Mouse (Mus musculus): Measurements from ENCODE around the gene Fxyd4. TPM values are rescaled to one million over a fixed set of nuclear protein-coding genes. Genes with fewer than 3 reads are reported as not detected.

Fxyd4 gene
- polyA plus RNA-seq, 1 experiment: not detected

GRCm38 (mm10) chr6:117897800-117898199 lies 39.7 kb downstream of the Fxyd4 start:
- peaks cover 10% of the 10 kb centered on the region for H3K4me1 ChIP-seq (ENCODE audit: control insufficient read depth, insufficient read depth, low read length)
- H3K27ac ChIP-seq (ENCODE audit: insufficient read depth, low read depth, low read length): no peak overlapping the region
- H3K4me3 ChIP-seq (ENCODE audit: insufficient read depth, low read length): no peak overlapping the region
- TF ChIP-seq CTCF (IDR thresholded peaks at IDR 0.05; ENCODE audit: low read depth, low read length): no peak

GRCm38 (mm10) chr6:117893435-117893834 lies 44.1 kb downstream of the Fxyd4 start:
- H3K27ac ChIP-seq (ENCODE audit: insufficient read depth, low read depth, low read length): no peak overlapping the region
- TF ChIP-seq CTCF (IDR thresholded peaks at IDR 0.05; ENCODE audit: low read depth, low read length): no peak
- no peak for TF ChIP-seq POLR2A (IDR thresholded peaks at IDR 0.05; ENCODE audit: borderline replicate concordance, low read depth, low read length)
- H3K4me3 ChIP-seq (ENCODE audit: insufficient read depth, low read length): no peak overlapping the region
- peaks cover 6% of the 10 kb centered on the region for H3K4me1 ChIP-seq (ENCODE audit: control insufficient read depth, insufficient read depth, low read length)

- no peak overlapping the region for H3K4me3 ChIP-seq (ENCODE audit: insufficient read depth, low read length)
- no peak overlapping the region for H3K27ac ChIP-seq (ENCODE audit: insufficient read depth, low read depth, low read length)
- H3K4me1 ChIP-seq (ENCODE audit: control insufficient read depth, insufficient read depth, low read length): peaks cover 6% of the 10 kb centered on the region
- TF ChIP-seq POLR2A (IDR thresholded peaks at IDR 0.05; ENCODE audit: borderline replicate concordance, low read depth, low read length) (no peak), CTCF (IDR thresholded peaks at IDR 0.05; ENCODE audit: low read depth, low read length) (no peak)
Observed at GRCm38 (mm10) chr6:117892386-117892785, 45.1 kb downstream of the Fxyd4 start.

- peaks cover 6% of the 10 kb centered on the region for H3K4me1 ChIP-seq (ENCODE audit: control insufficient read depth, insufficient read depth, low read length)
- H3K27ac ChIP-seq (ENCODE audit: insufficient read depth, low read depth, low read length): no peak overlapping the region
- TF ChIP-seq CTCF (IDR thresholded peaks at IDR 0.05; ENCODE audit: low read depth, low read length) (no peak), POLR2A (IDR thresholded peaks at IDR 0.05; ENCODE audit: borderline replicate concordance, low read depth, low read length) (no peak)
- no peak overlapping the region for H3K4me3 ChIP-seq (ENCODE audit: insufficient read depth, low read length)
Observed at GRCm38 (mm10) chr6:117891369-117892160, 45.9 kb downstream of the Fxyd4 start.

- peaks cover 6% of the 10 kb centered on the region for H3K4me1 ChIP-seq (ENCODE audit: control insufficient read depth, insufficient read depth, low read length)
- no peak overlapping the region for H3K4me3 ChIP-seq (ENCODE audit: insufficient read depth, low read length)
- TF ChIP-seq CTCF (IDR thresholded peaks at IDR 0.05; ENCODE audit: low read depth, low read length): no peak
- TF ChIP-seq POLR2A (IDR thresholded peaks at IDR 0.05; ENCODE audit: borderline replicate concordance, low read depth, low read length): no peak
- H3K27ac ChIP-seq (ENCODE audit: insufficient read depth, low read depth, low read length): no peak overlapping the region
Observed at GRCm38 (mm10) chr6:117890257-117890656, 47.2 kb downstream of the Fxyd4 start.

- TF ChIP-seq CTCF (IDR thresholded peaks at IDR 0.05; ENCODE audit: low read depth, low read length) (no peak), POLR2A (IDR thresholded peaks at IDR 0.05; ENCODE audit: borderline replicate concordance, low read depth, low read length) (no peak)
- peaks cover 6% of the 10 kb centered on the region for H3K4me1 ChIP-seq (ENCODE audit: control insufficient read depth, insufficient read depth, low read length)
- H3K27ac ChIP-seq (ENCODE audit: insufficient read depth, low read depth, low read length): no peak overlapping the region
- no peak overlapping the region for H3K4me3 ChIP-seq (ENCODE audit: insufficient read depth, low read length)
Observed at GRCm38 (mm10) chr6:117888642-117889096, 48.8 kb downstream of the Fxyd4 start.

GRCm38 (mm10) chr6:117888032-117888431 lies 49.5 kb downstream of the Fxyd4 start:
- no peak overlapping the region for H3K4me3 ChIP-seq (ENCODE audit: insufficient read depth, low read length)
- no peak overlapping the region for H3K27ac ChIP-seq (ENCODE audit: insufficient read depth, low read depth, low read length)
- no peak for TF ChIP-seq POLR2A (IDR thresholded peaks at IDR 0.05; ENCODE audit: borderline replicate concordance, low read depth, low read length)
- H3K4me1 ChIP-seq (ENCODE audit: control insufficient read depth, insufficient read depth, low read length): peaks cover 6% of the 10 kb centered on the region

- TF ChIP-seq CTCF (IDR thresholded peaks at IDR 0.05; ENCODE audit: low read depth, low read length): no peak
- no peak for TF ChIP-seq POLR2A (IDR thresholded peaks at IDR 0.05; ENCODE audit: borderline replicate concordance, low read depth, low read length)
- no peak overlapping the region for H3K4me3 ChIP-seq (ENCODE audit: insufficient read depth, low read length)
- peaks cover 18% of the 10 kb centered on the region for H3K4me1 ChIP-seq (ENCODE audit: control insufficient read depth, insufficient read depth, low read length)
- H3K27ac ChIP-seq (ENCODE audit: insufficient read depth, low read depth, low read length): no peak overlapping the region
Observed at GRCm38 (mm10) chr6:117885943-117886342, 51.5 kb downstream of the Fxyd4 start.

Other genes with a start within 250 kb of the Fxyd4 start
- 20.6 and 25.6 TPM in 2 replicates for gene Zfp637, start 96.5 kb downstream of the Fxyd4 start, polyA plus RNA-seq (2012; ENCODE audit: insufficient read depth, insufficient read length, missing spikeins)
- 0.62 and 1.3 TPM in 2 replicates for gene Zfp239, start 75.6 kb downstream of the Fxyd4 start, polyA plus RNA-seq (2012; ENCODE audit: insufficient read depth, insufficient read length, missing spikeins)
- gene Hnrnpf, start 37.4 kb downstream of the Fxyd4 start, polyA plus RNA-seq (2012; ENCODE audit: insufficient read depth, insufficient read length, missing spikeins): 327 and 355 TPM in 2 replicates
- 2.3 and 3.0 TPM in 2 replicates for gene Rasgef1a, start 73.7 kb upstream of the Fxyd4 start, polyA plus RNA-seq (2012; ENCODE audit: insufficient read depth, insufficient read length, missing spikeins)
- 47.0 and 49.9 TPM in 2 replicates for gene Csgalnact2, start 201.4 kb upstream of the Fxyd4 start, polyA plus RNA-seq (2012; ENCODE audit: insufficient read depth, insufficient read length, missing spikeins)